Mouse (Mus musculus): ENCODE results near the gene Lamb2.

- no peak for TF ChIP-seq CTCF (IDR thresholded peaks at IDR 0.05; ENCODE audit: low read depth)
- no peak for TF ChIP-seq EP300 (optimal IDR thresholded peaks at IDR 0.05)
Observed at GRCm38 (mm10) chr9:108479241-108479640, 295 bp upstream of the Lamb2 start.

All from stomach, postnatal 0 days (tissue).